Mouse (Mus musculus) frontal cortex, adult 2 months (tissue): ENCODE results near the gene Lrp11. TPM values are rescaled to one million over a fixed set of nuclear protein-coding genes. Genes with fewer than 3 reads are reported as not detected.
"Not testable (repeated sequence)": the region's sequence is repeated elsewhere in the genome, so short reads cannot be mapped to it uniquely, and the experiment has no call there.

Source experiments
- DNase-seq, 2 experiments: peaks; one replicate each; pipeline ENCODE4 v3.0.0; 2022; ENCODE audit warnings: low spot score in 1 of 2; ENCODE audit errors: extremely low spot score in 1 of 2
- polyA plus RNA-seq: library from polyadenylated mRNA; depleted of rRNA; stranded (reverse); fragments of >200 nt; gene quantifications from 2 replicates; pipeline ENCODE4 v1.2.3, GENCODE M21; 2012; rRNA removed

The Lrp11 gene
- 113 TPM in 2 replicates for polyA plus RNA-seq

GRCm38 (mm10) chr10:7589592-7590233 lies at the start of gene Lrp11:
TSS of gene Lrp11 (plus strand) at chr10:7589800.
- peak; percentile 66 to 88 for DNase-seq

- peak in 1 of 2 experiments; percentile 77 for DNase-seq
These were observed 11.6 kb upstream of the Lrp11 start for GRCm38 (mm10) chr10:7578002-7578401.

DNA sequence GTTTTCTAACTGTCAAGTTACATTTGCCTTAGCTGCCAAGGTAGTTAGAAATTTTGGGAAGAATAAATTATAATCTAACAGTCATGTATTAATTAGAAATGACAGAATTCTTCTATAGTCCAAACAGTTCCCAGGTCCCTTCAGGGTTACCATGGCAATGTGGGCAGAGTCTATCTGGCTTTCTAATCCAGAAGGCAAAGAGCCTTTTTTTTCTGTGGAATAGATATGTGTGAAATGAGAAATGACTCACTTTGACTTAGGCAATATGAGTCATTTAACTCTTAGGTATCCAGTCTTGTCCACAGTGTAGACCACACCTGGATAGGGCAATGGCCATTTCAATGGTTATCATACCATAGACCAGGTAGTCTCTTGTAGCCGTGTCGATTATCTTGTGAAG lies 8.2 kb upstream of the Lrp11 start:
- no peak for DNase-seq

DNA sequence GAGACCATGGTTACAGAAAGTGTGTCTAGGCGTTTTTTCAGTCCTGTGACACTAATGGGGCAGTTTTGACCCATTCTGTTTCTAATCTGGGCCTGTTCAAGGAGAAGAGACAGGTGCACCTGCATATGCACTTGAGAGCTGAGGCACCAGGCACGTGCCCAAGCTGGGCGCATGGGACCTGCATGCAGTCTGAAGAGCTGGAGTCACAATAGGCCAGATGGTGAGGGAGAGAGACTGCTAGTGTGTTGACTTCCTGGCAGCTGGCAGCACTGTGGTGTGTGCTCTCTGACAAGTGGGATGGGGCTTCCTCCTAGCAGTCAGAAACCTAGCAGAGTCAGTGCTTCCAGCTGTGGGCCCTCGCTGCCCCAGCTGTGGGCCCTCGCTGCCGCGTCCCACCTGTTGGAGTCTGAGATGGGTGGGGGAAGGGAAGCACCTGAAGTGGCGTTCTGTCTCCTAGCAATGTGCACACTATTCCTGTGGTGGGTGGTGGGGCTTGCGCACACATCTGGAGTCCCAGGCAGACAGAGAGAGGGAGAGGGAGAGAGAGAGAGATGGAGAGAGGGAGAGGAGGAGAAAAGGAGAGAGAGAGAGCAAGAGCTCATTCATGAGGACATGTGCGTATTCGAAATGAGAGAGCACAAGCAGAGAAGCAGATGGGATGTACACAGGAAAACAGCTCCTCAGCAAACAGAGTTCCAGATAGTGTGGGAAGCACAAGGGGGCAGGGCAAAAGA lies 7.3 kb upstream of the Lrp11 start:
- DNase-seq: no peak

GRCm38 (mm10) chr10:7582891-7583557 lies 6.6 kb upstream of the Lrp11 start:
- DNase-seq: no peak

GRCm38 (mm10) chr10:7586771-7587170 lies 2.8 kb upstream of the Lrp11 start:
- DNase-seq: no peak

DNA sequence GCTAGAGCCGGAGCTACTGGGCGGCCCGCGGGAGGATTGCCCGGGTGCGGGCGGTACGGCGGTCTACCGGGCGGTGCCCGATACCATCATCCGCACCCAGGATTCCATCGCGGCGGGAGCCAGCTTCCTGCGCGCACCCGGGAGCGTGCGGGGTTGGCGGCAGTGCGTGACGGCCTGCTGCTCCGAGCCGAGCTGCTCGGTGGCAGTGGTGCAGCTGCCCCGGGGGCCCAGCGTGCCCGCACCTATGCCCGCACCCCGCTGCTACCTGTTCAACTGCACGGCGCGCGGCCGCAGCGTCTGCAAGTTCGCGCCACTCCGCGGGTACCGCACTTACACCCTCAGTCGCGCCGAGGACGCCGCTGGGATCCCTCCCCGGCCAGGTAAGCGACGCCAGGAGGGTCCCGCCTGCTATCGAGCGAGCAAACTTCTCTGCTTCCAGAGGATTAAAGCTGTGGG lies 662 bp downstream of the Lrp11 start:
- peak in 1 of 2 experiments; percentile 44 for DNase-seq

GRCm38 (mm10) chr10:7590792-7591191 lies 1.2 kb downstream of the Lrp11 start:
- DNase-seq: no peak

- DNase-seq: no peak
These were observed 5.2 kb downstream of the Lrp11 start for GRCm38 (mm10) chr10:7594797-7595196.

- DNase-seq: no peak
These were observed 6.7 kb downstream of the Lrp11 start for GRCm38 (mm10) chr10:7596251-7596650.

DNA sequence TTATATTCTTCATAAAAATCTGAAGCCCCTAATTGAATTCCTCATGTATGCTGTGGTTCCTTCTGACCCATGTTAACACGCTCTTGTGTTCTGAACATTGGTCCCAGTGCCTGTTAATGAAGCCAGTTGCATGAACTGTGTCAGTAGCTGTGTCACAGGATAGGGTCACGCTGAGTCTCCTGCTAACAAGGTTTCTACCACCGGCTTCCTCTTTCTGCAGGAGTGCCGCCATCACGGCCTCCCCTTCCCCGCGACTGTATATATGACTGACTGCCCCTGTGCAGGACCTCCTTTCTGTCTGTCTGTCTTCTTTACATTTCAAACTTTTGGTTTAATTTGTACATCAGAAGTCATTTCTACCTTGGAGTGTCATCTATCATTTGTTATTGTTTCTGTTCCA lies 8.6 kb downstream of the Lrp11 start:
- DNase-seq: no peak

DNA sequence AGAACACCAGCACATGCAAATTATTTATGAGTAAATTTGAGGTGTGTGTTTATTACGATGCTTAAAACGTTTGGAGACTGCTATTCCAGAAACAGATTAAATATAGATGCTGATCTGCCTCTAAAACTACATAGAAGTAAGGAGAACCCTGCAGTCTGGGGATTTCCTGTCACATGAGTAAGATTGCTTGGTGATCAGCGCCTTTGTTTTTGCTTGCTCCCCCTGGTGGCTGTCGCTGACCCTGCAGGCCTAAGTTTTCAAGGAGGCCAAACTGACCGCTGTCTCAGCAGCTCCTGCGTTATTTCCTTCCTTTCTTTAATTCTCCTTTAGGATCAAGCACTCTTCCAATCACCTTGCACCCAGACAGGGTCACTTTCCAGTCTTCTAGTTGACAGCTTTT lies 11.0 kb downstream of the Lrp11 start:
- DNase-seq: peak in 1 of 2 experiments; percentile 88

DNA sequence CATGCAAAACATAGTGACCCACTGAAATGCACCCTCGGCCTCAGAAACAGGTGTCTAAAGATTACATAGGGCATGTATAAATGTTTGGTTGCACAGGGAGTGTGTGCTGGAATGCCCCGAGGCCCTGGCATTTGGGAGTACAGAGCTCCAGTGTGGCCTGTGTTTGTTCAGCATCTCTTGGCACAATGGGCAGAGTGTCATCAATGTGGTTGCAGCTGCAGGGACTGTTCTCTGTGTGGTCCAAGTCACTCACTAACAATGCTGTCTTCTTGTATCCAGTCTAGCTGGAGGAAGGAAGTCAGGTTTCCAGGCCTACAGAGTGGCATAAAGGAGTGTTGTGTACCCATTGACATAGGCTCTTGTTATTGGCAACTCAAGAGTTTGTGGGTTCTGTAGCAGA lies 15.6 kb downstream of the Lrp11 start:
- no peak for DNase-seq

GRCm38 (mm10) chr10:7606437-7606836 lies 16.8 kb downstream of the Lrp11 start:
- no peak for DNase-seq

DNA sequence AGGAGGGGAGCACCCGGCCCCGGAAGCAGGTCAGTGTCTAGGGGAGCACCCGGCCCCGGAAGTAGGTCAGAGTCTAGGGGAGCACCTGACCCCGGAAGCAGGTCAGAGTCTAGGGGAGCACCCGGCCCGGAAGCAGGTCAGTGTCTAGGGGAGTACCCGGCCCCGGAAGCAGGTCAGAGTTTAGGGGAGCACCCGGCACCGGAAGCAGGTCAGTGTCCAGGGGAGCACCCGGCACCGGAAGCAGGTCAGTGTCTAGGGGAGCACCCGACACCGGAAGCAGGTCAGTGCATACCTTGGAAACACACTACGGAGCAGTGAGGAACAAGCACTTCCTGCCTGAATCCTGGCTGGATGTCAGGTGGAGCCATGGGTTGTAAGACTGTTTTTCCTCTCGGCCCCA lies 19.0 kb downstream of the Lrp11 start:
- DNase-seq: no peak

DNA sequence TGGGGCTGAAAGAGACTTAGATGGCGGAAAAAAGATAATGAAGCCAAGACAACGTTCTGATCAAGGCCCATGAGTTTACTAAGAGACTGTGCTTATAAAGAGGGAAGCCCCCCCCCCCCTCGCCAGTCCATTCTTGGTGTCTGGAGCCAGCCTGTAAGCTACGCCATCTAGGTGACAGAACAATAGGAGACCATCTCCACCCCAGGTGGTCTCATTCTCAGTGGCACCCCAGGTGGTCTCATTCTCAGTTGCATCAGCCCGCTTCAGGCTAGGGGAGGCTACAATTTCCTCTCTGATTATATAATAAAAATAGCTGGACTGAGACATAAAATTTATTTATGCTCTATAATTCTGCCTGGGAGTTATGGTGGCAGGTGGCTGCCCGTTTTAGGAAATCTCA lies 22.0 kb downstream of the Lrp11 start:
- no peak for DNase-seq

GRCm38 (mm10) chr10:7612210-7612609 lies 22.6 kb downstream of the Lrp11 start:
- DNase-seq: not testable (repeated sequence)

GRCm38 (mm10) chr10:7614834-7615233 lies 25.2 kb downstream of the Lrp11 start:
- no peak for DNase-seq

DNA sequence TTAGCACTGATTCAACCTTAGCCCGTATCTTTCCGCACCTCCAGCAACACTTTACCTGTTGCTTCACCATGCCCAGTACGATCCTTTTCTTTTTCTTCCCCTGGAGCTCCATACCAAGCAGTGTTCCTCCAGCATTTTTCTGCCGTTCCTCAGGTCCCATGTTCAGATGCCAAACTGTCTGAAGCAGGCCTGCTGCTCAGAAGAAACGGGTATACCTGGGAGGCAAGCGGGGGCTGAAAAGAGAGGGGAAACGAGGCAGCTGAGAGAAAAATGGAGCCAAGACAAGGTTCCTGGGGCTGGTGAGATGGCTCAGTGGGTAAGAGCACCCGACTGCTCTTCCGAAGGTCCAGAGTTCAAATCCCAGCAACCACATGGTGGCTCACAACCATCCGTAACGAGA lies 27.5 kb downstream of the Lrp11 start:
- DNase-seq: not testable (repeated sequence)

GRCm38 (mm10) chr10:7617556-7617955 lies 28.0 kb downstream of the Lrp11 start:
- DNase-seq: not testable (repeated sequence)

DNA sequence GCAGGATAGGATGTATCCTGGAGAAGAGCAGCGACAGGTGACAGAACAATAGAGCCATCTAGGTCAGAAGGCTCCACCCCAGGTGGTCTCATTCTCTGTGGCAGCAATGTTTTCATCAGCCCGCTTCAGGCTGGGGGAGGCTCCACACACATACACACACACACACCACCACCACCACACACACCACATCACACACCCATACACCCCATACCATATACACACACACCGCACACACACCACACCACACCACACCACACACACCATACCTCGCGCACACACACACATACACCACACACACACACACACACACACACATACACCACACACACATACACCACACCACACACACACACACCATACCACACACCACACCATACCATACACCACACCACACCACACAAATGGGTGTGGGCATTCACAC lies 30.2 kb downstream of the Lrp11 start:
- no peak for DNase-seq

DNA sequence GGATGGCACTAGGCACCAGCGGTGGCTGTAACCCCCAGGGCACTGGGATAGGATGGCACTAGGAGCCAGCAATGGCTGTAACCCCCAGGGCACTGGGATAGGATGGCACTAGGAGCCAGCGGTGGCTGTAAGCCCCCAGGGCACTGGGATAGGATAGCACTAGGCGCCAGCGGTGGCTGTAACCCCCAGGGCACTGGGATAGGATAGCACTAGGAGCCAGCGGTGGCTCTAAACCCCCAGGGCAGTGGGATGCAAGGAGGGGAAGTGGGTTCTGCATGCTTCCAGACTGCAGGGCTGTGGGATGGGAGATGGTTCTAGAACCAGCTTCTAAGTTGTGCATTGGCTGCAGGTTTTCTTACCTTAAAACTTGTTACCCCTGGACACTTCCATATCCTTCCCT lies 31.1 kb downstream of the Lrp11 start:
- no peak for DNase-seq
